ENCODE assay signal across 1 mouse cellular context in genomic region chr2:153342602-153343001, GRCm38 (mm10).
TF ChIP-seq lines count a peak whose summit lies in the region.

No protein-coding gene starts in this region.

TF ChIP-seq in MEL, 35 proteins besides CTCF, POLR2A, EP300 and RAD21 (continued from another document):
- TF ChIP-seq TAL1 (IDR thresholded peaks at IDR 0.05; ENCODE audit: low read length) (peak; percentile 64), USF1 (IDR thresholded peaks at IDR 0.05; ENCODE audit: low read depth, low read length) (no peak), RCOR1 (IDR thresholded peaks at IDR 0.05; ENCODE audit: low read depth, low read length) (peak; percentile 37; the same call in 1 of the 2 replicates), ETS1 (IDR thresholded peaks at IDR 0.05; ENCODE audit: low read depth, low read length) (peak; percentile 92), GABPA (IDR thresholded peaks at IDR 0.05; ENCODE audit: low read depth, low read length) (peak; percentile 13; the same call in 1 of the 2 replicates)
TF ChIP-seq in MEL: peak in this region for 16.
